Mouse (Mus musculus): ENCODE data around the gene Cnot10. TPM values are rescaled to one million over a fixed set of nuclear protein-coding genes. Genes with fewer than 3 reads are reported as not detected.

Gene Cnot10
- polyA plus RNA-seq, 1 experiment, result 61.0 TPM

DNA sequence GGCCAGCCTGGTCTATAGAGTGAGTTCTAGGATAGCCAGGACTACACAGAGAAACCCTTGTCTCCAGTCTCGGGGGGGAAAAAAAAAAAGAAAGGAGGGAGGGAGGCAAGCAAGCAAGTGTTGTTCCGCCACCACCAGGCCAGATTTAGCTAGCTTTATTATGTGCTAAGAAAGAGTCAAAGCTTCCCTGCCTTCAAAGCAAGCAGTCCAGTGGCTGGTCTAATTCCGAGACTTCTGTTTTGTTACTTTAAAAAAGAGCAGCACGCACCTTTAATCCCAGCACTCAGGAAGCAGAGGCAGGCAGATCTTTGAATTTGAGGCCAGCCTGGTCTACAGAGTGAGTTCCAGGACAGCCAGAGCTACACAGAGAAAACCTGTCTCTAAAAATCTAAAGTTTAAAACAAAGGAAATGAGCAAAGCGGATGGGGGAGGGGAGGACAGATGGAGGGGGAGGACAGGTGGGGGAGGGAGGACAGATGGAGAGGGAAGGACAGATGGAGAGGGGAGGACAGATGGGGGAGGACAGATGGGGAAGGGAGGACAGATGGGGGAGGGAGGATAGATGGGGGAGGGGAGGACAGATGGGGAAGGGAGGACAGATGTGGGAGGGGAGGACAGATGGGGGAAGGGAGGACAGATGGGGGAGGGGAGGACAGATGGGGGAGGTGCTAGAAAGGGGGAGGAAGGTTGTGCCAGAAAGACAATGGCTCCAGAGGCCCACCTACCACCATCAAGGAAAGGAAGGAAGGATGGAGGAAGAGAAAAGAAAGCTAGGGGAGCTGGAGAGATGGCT lies 71.1 kb downstream of the Cnot10 start:
- Histone ChIP-seq H3K4me3 (ENCODE audit: low read depth, low read length) (no peak overlapping the region), H3K27me3 (ENCODE audit: control insufficient read depth, insufficient read depth, low read length, poor library complexity, severe bottlenecking) (no peaks in the 10 kb centered on the region), H3K27ac (ENCODE audit: insufficient read depth, low read length) (peak overlapping the region; percentile 90), H3K9me3 (replicated peaks; ENCODE audit: control insufficient read depth, insufficient read depth, low read length, poor library complexity, severe bottlenecking) (no peaks in the 10 kb centered on the region), H3K4me1 (ENCODE audit: control insufficient read depth, insufficient read depth, low read length) (no peaks in the 10 kb centered on the region), H3K36me3 (ENCODE audit: control insufficient read depth, insufficient read depth, low read length, poor library complexity, severe bottlenecking) (no peaks in the 10 kb centered on the region), H3K9ac (ENCODE audit: low read depth, poor library complexity, severe bottlenecking) (no peak overlapping the region)
- peak; percentile 99 for TF ChIP-seq EP300 (IDR thresholded peaks at IDR 0.05; ENCODE audit: insufficient read depth, low read depth, low read length)
- no peak for TF ChIP-seq POLR2A (IDR thresholded peaks at IDR 0.05; ENCODE audit: insufficient read depth, low read length)
- TF ChIP-seq CTCF (IDR thresholded peaks at IDR 0.05; ENCODE audit: low read depth, low read length), result no peak

GRCm38 (mm10) chr9:114564667-114565066 lies 75.3 kb downstream of the Cnot10 start:
- no peaks in the 10 kb centered on the region for H3K27me3 ChIP-seq (ENCODE audit: control insufficient read depth, insufficient read depth, low read length, poor library complexity, severe bottlenecking)
- peak overlapping the region; percentile 94 for H3K27ac ChIP-seq (ENCODE audit: insufficient read depth, low read length)
- H3K4me1 ChIP-seq (ENCODE audit: control insufficient read depth, insufficient read depth, low read length), result no peaks in the 10 kb centered on the region
- TF ChIP-seq EP300 (IDR thresholded peaks at IDR 0.05; ENCODE audit: insufficient read depth, low read depth, low read length) (no peak), POLR2A (IDR thresholded peaks at IDR 0.05; ENCODE audit: insufficient read depth, low read length) (no peak), CTCF (IDR thresholded peaks at IDR 0.05; ENCODE audit: low read depth, low read length) (no peak)
- peak overlapping the region; percentile 60 for H3K4me3 ChIP-seq (ENCODE audit: low read depth, low read length)
- H3K36me3 ChIP-seq (ENCODE audit: control insufficient read depth, insufficient read depth, low read length, poor library complexity, severe bottlenecking), result peaks cover 27% of the 10 kb centered on the region
- peak overlapping the region; percentile 99 for H3K9ac ChIP-seq (ENCODE audit: low read depth, poor library complexity, severe bottlenecking)
- no peaks in the 10 kb centered on the region for H3K9me3 ChIP-seq (replicated peaks; ENCODE audit: control insufficient read depth, insufficient read depth, low read length, poor library complexity, severe bottlenecking)

DNA sequence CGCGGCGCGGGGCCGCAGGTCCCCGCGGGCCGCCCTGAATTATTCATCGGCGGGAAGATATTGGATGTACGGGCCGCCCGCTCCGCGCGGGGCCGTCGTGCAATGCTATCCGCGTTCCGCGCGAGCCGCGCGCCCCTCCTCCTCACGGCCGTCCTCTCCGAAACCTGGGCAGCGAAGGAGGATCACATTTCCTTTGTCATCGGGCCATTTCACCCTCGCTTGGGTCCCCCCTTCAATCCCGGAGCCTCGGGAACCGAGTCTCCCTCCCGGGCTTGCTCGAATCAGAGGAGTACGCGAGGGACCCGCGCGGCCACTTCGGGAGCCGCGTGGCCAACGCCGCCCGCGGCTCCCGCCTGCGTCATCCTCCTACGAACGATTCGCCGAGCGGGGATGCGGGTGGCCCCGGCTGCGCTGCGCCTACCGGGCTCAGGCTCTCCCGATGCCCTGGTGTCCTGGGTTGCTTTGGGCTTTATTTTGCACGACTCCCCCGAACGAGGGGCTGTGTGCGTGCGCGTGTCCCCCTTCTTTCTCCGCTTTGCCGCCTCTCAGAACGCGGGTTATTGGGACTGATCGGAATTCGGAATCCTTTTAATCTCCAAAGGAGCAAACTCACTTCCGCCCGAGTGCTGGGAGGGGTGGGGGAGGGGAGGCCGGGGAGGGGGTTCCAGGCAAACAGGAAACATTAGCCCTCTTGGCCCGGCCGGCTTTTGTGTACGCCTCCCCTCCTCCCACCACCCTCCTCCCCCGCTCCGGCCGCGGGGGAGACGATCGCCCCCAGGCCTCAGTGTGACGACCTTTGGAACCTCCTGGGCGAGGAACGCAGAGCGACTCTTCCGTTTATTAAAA lies 76.0 kb downstream of the Cnot10 start, which contains the start of gene Trim71:
Gene Trim71, minus strand, starts transcription at position 609 of the 846 bp plus-strand sequence.
- TF ChIP-seq EP300 (IDR thresholded peaks at IDR 0.05; ENCODE audit: insufficient read depth, low read depth, low read length) (peak; percentile 96), CTCF (IDR thresholded peaks at IDR 0.05; ENCODE audit: low read depth, low read length) (no peak), POLR2A (IDR thresholded peaks at IDR 0.05; ENCODE audit: insufficient read depth, low read length) (peak; percentile 61)

GRCm38 (mm10) chr9:114562919-114563751 lies 76.8 kb downstream of the Cnot10 start:
- Histone ChIP-seq H3K9ac (ENCODE audit: low read depth, poor library complexity, severe bottlenecking) (peak overlapping the region; percentile 99), H3K4me3 (ENCODE audit: low read depth, low read length) (peak overlapping the region; percentile 95), H3K27me3 (ENCODE audit: control insufficient read depth, insufficient read depth, low read length, poor library complexity, severe bottlenecking) (no peaks in the 10 kb centered on the region), H3K9me3 (replicated peaks; ENCODE audit: control insufficient read depth, insufficient read depth, low read length, poor library complexity, severe bottlenecking) (no peaks in the 10 kb centered on the region), H3K27ac (ENCODE audit: insufficient read depth, low read length) (peak overlapping the region; percentile 97), H3K36me3 (ENCODE audit: control insufficient read depth, insufficient read depth, low read length, poor library complexity, severe bottlenecking) (peaks cover 40% of the 10 kb centered on the region), H3K4me1 (ENCODE audit: control insufficient read depth, insufficient read depth, low read length) (no peaks in the 10 kb centered on the region)
- no peak for TF ChIP-seq CTCF (IDR thresholded peaks at IDR 0.05; ENCODE audit: low read depth, low read length)
- TF ChIP-seq POLR2A (IDR thresholded peaks at IDR 0.05; ENCODE audit: insufficient read depth, low read length), result no peak
- no peak for TF ChIP-seq EP300 (IDR thresholded peaks at IDR 0.05; ENCODE audit: insufficient read depth, low read depth, low read length)

More for the DNA sequence above, 76.0 kb downstream of the Cnot10 start, which contains the start of gene Trim71:
- H3K27ac ChIP-seq (ENCODE audit: insufficient read depth, low read length), result peak within 1 kb of the TSS; percentile 97
- H3K4me3 ChIP-seq (ENCODE audit: low read depth, low read length), result peak within 1 kb of the TSS; percentile 95
- H3K36me3 ChIP-seq (ENCODE audit: control insufficient read depth, insufficient read depth, low read length, poor library complexity, severe bottlenecking), result peaks cover 33% of the 10 kb centered on the region
- H3K9me3 ChIP-seq (replicated peaks; ENCODE audit: control insufficient read depth, insufficient read depth, low read length, poor library complexity, severe bottlenecking), result no peaks in the 10 kb centered on the region
- peak within 1 kb of the TSS; percentile 99 for H3K9ac ChIP-seq (ENCODE audit: low read depth, poor library complexity, severe bottlenecking)
- no peaks in the 10 kb centered on the region for H3K27me3 ChIP-seq (ENCODE audit: control insufficient read depth, insufficient read depth, low read length, poor library complexity, severe bottlenecking)
- no peaks in the 10 kb centered on the region for H3K4me1 ChIP-seq (ENCODE audit: control insufficient read depth, insufficient read depth, low read length)

DNA sequence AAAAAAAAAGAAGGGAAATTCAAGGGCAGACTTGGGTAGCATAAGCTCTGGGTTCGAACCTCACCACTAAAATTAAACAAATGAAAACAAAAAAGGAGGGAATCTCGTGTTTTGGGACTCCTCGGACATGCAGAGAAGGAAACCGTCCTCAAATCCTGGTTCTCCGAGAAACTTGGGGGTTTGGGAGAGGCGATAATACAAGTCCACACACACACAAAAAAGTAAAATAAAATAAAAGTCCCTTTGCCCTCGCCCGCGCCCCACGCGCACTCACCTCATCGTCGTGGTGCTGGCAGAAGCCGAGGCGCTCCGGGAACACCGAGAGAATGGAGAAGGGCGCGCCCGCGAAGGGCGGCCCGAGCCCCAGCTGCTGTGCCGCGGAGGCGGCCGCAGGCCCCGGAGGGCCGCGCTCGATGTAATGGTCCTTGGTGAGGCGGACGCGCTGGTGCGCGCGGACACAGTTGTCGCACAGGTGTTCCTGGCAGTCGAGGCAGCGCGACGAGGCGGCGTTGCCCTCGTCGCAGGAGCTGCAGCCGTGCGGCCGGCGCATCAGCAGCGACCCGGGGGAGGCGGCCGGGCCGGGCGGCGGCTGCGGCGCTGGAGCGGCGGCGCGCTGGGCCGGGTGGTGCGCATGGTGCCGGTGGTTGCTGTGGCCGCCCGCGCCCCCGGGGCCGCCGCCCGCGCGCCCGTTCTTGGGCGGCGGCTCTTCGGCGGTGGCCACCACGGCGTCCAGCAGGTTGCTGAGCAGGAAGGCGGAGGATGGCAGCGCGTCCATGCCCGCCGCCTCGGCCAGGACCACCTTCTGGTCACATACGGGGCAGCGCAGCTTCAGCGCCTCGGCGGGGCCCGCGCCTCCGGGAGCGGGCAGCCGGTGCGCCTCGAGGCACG lies 77.7 kb downstream of the Cnot10 start:
- Histone ChIP-seq H3K36me3 (ENCODE audit: control insufficient read depth, insufficient read depth, low read length, poor library complexity, severe bottlenecking) (peaks cover 40% of the 10 kb centered on the region), H3K4me3 (ENCODE audit: low read depth, low read length) (peak overlapping the region; percentile 95), H3K4me1 (ENCODE audit: control insufficient read depth, insufficient read depth, low read length) (no peaks in the 10 kb centered on the region), H3K9me3 (replicated peaks; ENCODE audit: control insufficient read depth, insufficient read depth, low read length, poor library complexity, severe bottlenecking) (no peaks in the 10 kb centered on the region), H3K27me3 (ENCODE audit: control insufficient read depth, insufficient read depth, low read length, poor library complexity, severe bottlenecking) (no peaks in the 10 kb centered on the region), H3K9ac (ENCODE audit: low read depth, poor library complexity, severe bottlenecking) (peak overlapping the region; percentile 99), H3K27ac (ENCODE audit: insufficient read depth, low read length) (peak overlapping the region; percentile 90)
- no peak for TF ChIP-seq CTCF (IDR thresholded peaks at IDR 0.05; ENCODE audit: low read depth, low read length)

All from ES-Bruce4 (cell line).